29 mouse cellular contexts compared by ENCODE assay signal in genomic region chr9:108403081-108403480, GRCm38 (mm10). TPM values are rescaled to one million over a fixed set of nuclear protein-coding genes. Genes with fewer than 3 reads are reported as not detected.
DNase-seq lines count a peak whose midpoint lies in the region; ATAC-seq and TF ChIP-seq lines count a peak whose summit lies in the region.
"Had no signal": no experiment of that assay in that cellular context is flagged by ENCODE, and none has a peak within 500 bp of the region (broad histone marks: within the 10 kb centered on the region; RNA-seq: fewer than 3 reads in every experiment).

No protein-coding gene starts in this region.

- intact Hi-C loops in left cerebral cortex, postnatal 10 days (cut with DNase I) = no loop called here
- intact Hi-C loops in heart, adult 2 months (cut with DNase I) = no loop called here

- peak overlapping the region; percentile 28; the same call in 1 of the 2 replicates for H3K27ac ChIP-seq in intestine, embryonic 15.5 days
- peak overlapping the region; percentile 64; the same call in 1 of the 2 replicates for H3K27ac ChIP-seq in stomach, embryonic 15.5 days
- H3K27ac ChIP-seq in heart, adult 2 months = no peak overlapping the region
- H3K27ac ChIP-seq: embryonic facial prominence, embryonic 15.5 days; heart, embryonic 10.5 days; limb, embryonic 15.5 days had no signal

- no peaks in the 10 kb centered on the region for H3K79me2 ChIP-seq in heart, adult 2 months (replicated peaks; ENCODE audit: control insufficient read depth, insufficient read depth, low read length)

- no peaks in the 10 kb centered on the region for H3K9me3 ChIP-seq in intestine, embryonic 15.5 days
- H3K9me3 ChIP-seq in stomach, embryonic 15.5 days = no peaks in the 10 kb centered on the region
- H3K9me3 ChIP-seq: embryonic facial prominence, embryonic 15.5 days; heart, embryonic 10.5 days; limb, embryonic 15.5 days had no signal

- H3K4me3 ChIP-seq in intestine, embryonic 15.5 days (replicated peaks) = no peak overlapping the region
- H3K4me3 ChIP-seq in stomach, embryonic 15.5 days (replicated peaks) = no peak overlapping the region
- H3K4me3 ChIP-seq in heart, adult 2 months = no peak overlapping the region
- H3K4me3 ChIP-seq: embryonic facial prominence, embryonic 15.5 days; heart, embryonic 10.5 days; limb, embryonic 15.5 days had no signal

- DNase-seq in left cerebral cortex, adult 11 months (ENCODE audit: low spot score) = peak; percentile 29
- no peak for DNase-seq in left cerebral cortex, postnatal 10 days (ENCODE audit: extremely low spot score in 1 of 2, low spot score in 2 of 2)
- peak; percentile 25 to 51 for DNase-seq in left cerebral cortex, adult 9 months (ENCODE audit: low spot score in 2 of 2)
- DNase-seq in heart, adult 2 months = no peak
- no peak for DNase-seq in adrenal gland, postnatal 4 days (ENCODE audit: low spot score in 2 of 2)
- DNase-seq: adrenal gland, adult 2 months; cerebellum, adult 11-12 months; cerebellum, postnatal 25 days; gastrocnemius, postnatal 36 days; kidney, postnatal 4 days; retina, postnatal 1 day; thymus, postnatal 4 days had no signal

- ATAC-seq in intestine, embryonic 15.5 days = no peak
- ATAC-seq in stomach, embryonic 15.5 days (ENCODE audit: insufficient read depth, low FRiP score, low read depth) = no peak
- ATAC-seq: forebrain, embryonic 16.5 days; lung, postnatal 0 days had no signal

- H3K27me3 ChIP-seq in intestine, embryonic 15.5 days (replicated peaks) = no peaks in the 10 kb centered on the region
- no peaks in the 10 kb centered on the region for H3K27me3 ChIP-seq in stomach, embryonic 15.5 days (replicated peaks)
- H3K27me3 ChIP-seq in heart, adult 2 months (ENCODE audit: control insufficient read depth, insufficient read depth, low read length) = no peaks in the 10 kb centered on the region
- H3K27me3 ChIP-seq: embryonic facial prominence, embryonic 15.5 days; limb, embryonic 15.5 days had no signal

- TF ChIP-seq POLR2A in heart, adult 2 months (IDR thresholded peaks at IDR 0.05; ENCODE audit: insufficient read depth, low read depth, low read length) = no peak

- WGBS in intestine, embryonic 15.5 days = 68% methylated on average over 4 of the region's 4 CpGs
- 80% methylated on average over 4 of the region's 4 CpGs for WGBS in stomach, embryonic 15.5 days
- WGBS in heart, adult 2 months = 67% methylated on average over 4 of the region's 4 CpGs

- no peaks in the 10 kb centered on the region for H3K4me1 ChIP-seq in intestine, embryonic 15.5 days (replicated peaks)
- no peaks in the 10 kb centered on the region for H3K4me1 ChIP-seq in stomach, embryonic 15.5 days
- peaks cover 8% of the 10 kb centered on the region for H3K4me1 ChIP-seq in heart, adult 2 months (ENCODE audit: control insufficient read depth, insufficient read depth, low read length)
- H3K4me1 ChIP-seq: embryonic facial prominence, embryonic 15.5 days had no signal

- TF ChIP-seq EP300 in heart, adult 2 months (IDR thresholded peaks at IDR 0.05; ENCODE audit: insufficient read depth, low read depth, low read length) = no peak

- no peak overlapping the region for H3K4me2 ChIP-seq in intestine, embryonic 15.5 days (replicated peaks)
- no peak overlapping the region for H3K4me2 ChIP-seq in stomach, embryonic 15.5 days
- H3K4me2 ChIP-seq: embryonic facial prominence, embryonic 15.5 days; limb, embryonic 15.5 days; midbrain, embryonic 11.5 days had no signal

- H3K9ac ChIP-seq in intestine, embryonic 15.5 days = no peak overlapping the region
- H3K9ac ChIP-seq in stomach, embryonic 15.5 days = no peak overlapping the region
- no peak overlapping the region for H3K9ac ChIP-seq in heart, adult 2 months (ENCODE audit: low read depth, low read length)
- H3K9ac ChIP-seq: embryonic facial prominence, embryonic 15.5 days; limb, embryonic 15.5 days had no signal

- no peak for TF ChIP-seq CTCF in heart, adult 2 months (IDR thresholded peaks at IDR 0.05)

- no peaks in the 10 kb centered on the region for H3K36me3 ChIP-seq in intestine, embryonic 15.5 days
- no peaks in the 10 kb centered on the region for H3K36me3 ChIP-seq in stomach, embryonic 15.5 days
- no peaks in the 10 kb centered on the region; the same call in 1 of the 2 replicates for H3K36me3 ChIP-seq in heart, adult 2 months (ENCODE audit: control insufficient read depth, insufficient read depth, low read length)
- H3K36me3 ChIP-seq: embryonic facial prominence, embryonic 15.5 days; heart, embryonic 10.5 days; limb, embryonic 15.5 days had no signal

RNA-seq across cellular contexts. Expression of gene 1700102P08Rik, which starts 10.5 kb away (rescaled TPM):
- 1 to 10 TPM; 1.4 to 2.1 TPM for total RNA-seq in left cerebral cortex, postnatal 10 days (2021)
- 0.30 and 0.88 TPM in 2 replicates for polyA plus RNA-seq in intestine, embryonic 15.5 days (2015; fragmentation: Nextera tagmentation; extraction: Ambion mirVana)
- 0.54 and 0.82 TPM in 2 replicates for polyA plus RNA-seq in stomach, embryonic 15.5 days (2015; fragmentation: Nextera tagmentation; extraction: Ambion mirVana)
- under 1 TPM; 0.57 to 0.68 TPM for total RNA-seq in heart, adult 2 months (2021)
- 0.25 and 0.44 TPM in 2 replicates for polyA plus RNA-seq in heart, adult 2 months (2012; rRNA removed)
- total RNA-seq in adrenal gland, postnatal 4 days (2021) = 1 to 10 TPM in 1 of 2 experiments, under 1 TPM in 1; 0.73 to 1.4 TPM
- polyA plus RNA-seq: heart, postnatal 0 days had no signal

RNA-seq across cellular contexts. Expression of gene Ccdc36, which starts 25.2 kb away (rescaled TPM):
- under 1 TPM; 0.19 to 0.26 TPM for total RNA-seq in left cerebral cortex, postnatal 10 days (2021)
- 1.5 and 1.6 TPM in 2 replicates for polyA plus RNA-seq in intestine, embryonic 15.5 days (2015; fragmentation: Nextera tagmentation; extraction: Ambion mirVana)
- 1.4 and 1.6 TPM in 2 replicates for polyA plus RNA-seq in stomach, embryonic 15.5 days (2015; fragmentation: Nextera tagmentation; extraction: Ambion mirVana)
- not detected for total RNA-seq in heart, adult 2 months (2021)
- not detected in 2 replicates for polyA plus RNA-seq in heart, adult 2 months (2012; rRNA removed)
- under 1 TPM; 0.25 to 0.28 TPM for total RNA-seq in adrenal gland, postnatal 4 days (2021)
- total RNA-seq: adrenal gland, adult 2 months; gastrocnemius, postnatal 36 days; monocyte, adult 5-6 weeks had no signal
- polyA plus RNA-seq: adrenal gland, adult 2 months; spleen, adult 2 months had no signal

RNA-seq across cellular contexts. Expression of gene BC048562, which starts 33.2 kb away (rescaled TPM):
- not detected for total RNA-seq in left cerebral cortex, postnatal 10 days (2021)
- not detected in 2 replicates for polyA plus RNA-seq in intestine, embryonic 15.5 days (2015; fragmentation: Nextera tagmentation; extraction: Ambion mirVana)
- polyA plus RNA-seq in stomach, embryonic 15.5 days (2015; fragmentation: Nextera tagmentation; extraction: Ambion mirVana) = not detected in 2 replicates
- total RNA-seq in heart, adult 2 months (2021) = not detected
- polyA plus RNA-seq in heart, adult 2 months (2012; rRNA removed) = not detected in 2 replicates
- total RNA-seq in adrenal gland, postnatal 4 days (2021) = not detected
- total RNA-seq: adrenal gland, adult 2 months; gastrocnemius, postnatal 36 days; layer of hippocampus, postnatal 36 days; monocyte, adult 5-6 weeks had no signal
- polyA plus RNA-seq: adrenal gland, adult 2 months; brain, embryonic 14.5 days; embryonic facial prominence, embryonic 15.5 days; forebrain, embryonic 16.5 days; heart, embryonic 10.5 days; heart, postnatal 0 days; hindbrain, embryonic 11.5 days; kidney, embryonic 14.5 days; limb, embryonic 15.5 days; liver, embryonic 16.5 days; lung, postnatal 0 days; midbrain, embryonic 11.5 days; neural tube, embryonic 11.5 days; spleen, adult 2 months had no signal

RNA-seq across cellular contexts. Expression of gene Usp4, which starts 55.4 kb away (rescaled TPM):
- total RNA-seq in left cerebral cortex, postnatal 10 days (2021) = 100 to 1,000 TPM; 122 to 125 TPM
- 82.5 and 89.1 TPM in 2 replicates for polyA plus RNA-seq in intestine, embryonic 15.5 days (2015; fragmentation: Nextera tagmentation; extraction: Ambion mirVana)
- 85.6 and 92.2 TPM in 2 replicates for polyA plus RNA-seq in stomach, embryonic 15.5 days (2015; fragmentation: Nextera tagmentation; extraction: Ambion mirVana)
- 10 to 100 TPM; 66.1 to 74.8 TPM for total RNA-seq in heart, adult 2 months (2021)
- 52.7 and 68.6 TPM in 2 replicates for polyA plus RNA-seq in heart, adult 2 months (2012; rRNA removed)
- total RNA-seq in adrenal gland, postnatal 4 days (2021) = 100 to 1,000 TPM; 119 to 123 TPM

RNA-seq across cellular contexts. Expression of gene Ccdc71, which starts 57.2 kb away (rescaled TPM):
- 10 to 100 TPM; 38.7 to 39.6 TPM for total RNA-seq in left cerebral cortex, postnatal 10 days (2021)
- 51.2 and 53.9 TPM in 2 replicates for polyA plus RNA-seq in intestine, embryonic 15.5 days (2015; fragmentation: Nextera tagmentation; extraction: Ambion mirVana)
- 47.7 and 52.5 TPM in 2 replicates for polyA plus RNA-seq in stomach, embryonic 15.5 days (2015; fragmentation: Nextera tagmentation; extraction: Ambion mirVana)
- 10 to 100 TPM; 22.5 to 26.6 TPM for total RNA-seq in heart, adult 2 months (2021)
- 14.7 and 16.7 TPM in 2 replicates for polyA plus RNA-seq in heart, adult 2 months (2012; rRNA removed)
- total RNA-seq in adrenal gland, postnatal 4 days (2021) = 10 to 100 TPM; 47.1 to 59.1 TPM

Comparison
In these comparisons a context has a peak if more than half of its experiments do, and no peak if none do; other contexts are left out.
1. DNase-seq: peak in left cerebral cortex, adult 11 months (single experiment) and left cerebral cortex, adult 9 months (2 of 2); none in left cerebral cortex, postnatal 10 days (0 of 2), heart, adult 2 months (0 of 2) and adrenal gland, postnatal 4 days (0 of 2).